Mouse (Mus musculus): Measurements from ENCODE around the gene Ankrd49.

Gene Ankrd49

DNA sequence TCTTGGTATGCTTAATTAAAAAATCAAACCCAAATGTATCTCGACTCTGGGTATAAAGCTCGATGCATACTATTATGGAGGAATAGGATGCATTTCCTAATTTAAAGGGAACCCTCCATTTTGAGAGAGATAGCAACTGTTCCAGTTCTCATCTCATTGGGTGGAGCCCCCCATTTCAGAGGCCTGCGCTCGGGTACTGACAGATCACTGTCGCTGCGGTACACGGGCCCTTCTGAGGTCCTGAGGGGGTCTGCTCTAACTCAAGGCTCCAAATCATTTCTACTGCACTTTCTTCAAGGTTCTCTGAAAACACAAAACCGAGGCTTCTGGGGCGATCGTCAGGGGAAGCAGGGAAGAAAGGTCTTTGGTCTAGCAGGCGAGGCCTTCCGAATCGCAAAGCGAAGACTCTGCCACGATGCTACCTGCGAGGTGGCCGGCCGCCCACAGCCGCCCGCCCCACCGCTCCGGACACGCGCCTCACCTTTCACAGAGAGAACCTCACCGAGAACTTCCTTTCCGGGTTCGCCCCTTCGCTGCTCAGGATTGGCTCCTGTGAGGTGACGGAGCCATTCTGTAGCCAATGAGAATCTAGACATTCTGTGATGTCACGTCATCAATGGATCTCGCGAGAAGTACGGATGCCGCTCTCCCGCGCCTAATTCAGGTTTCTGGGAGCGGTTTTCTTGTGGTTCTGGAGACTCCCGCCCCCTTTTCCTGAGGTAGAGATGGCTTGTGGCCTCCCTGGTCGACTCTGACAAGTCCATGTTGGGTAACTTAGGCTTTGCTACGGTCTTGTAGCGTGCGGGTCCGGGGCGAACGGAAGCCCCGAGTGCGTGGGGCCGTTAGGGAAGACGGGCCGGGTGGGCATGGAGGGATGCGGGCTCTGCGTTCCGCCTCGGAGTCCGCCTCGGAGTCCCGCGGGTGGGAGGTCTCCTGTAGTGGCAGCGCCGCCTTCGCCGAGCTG is at the start of gene Ankrd49, which contains the start of gene Mre11a:
Gene Ankrd49 (minus strand): TSS at position 818 of the 964 bp plus-strand sequence.
Gene Mre11a (plus strand): TSS at position 616 of the 964 bp plus-strand sequence.
- peak; percentile 95 for DNase-seq

- no peak for DNase-seq
Measured at GRCm38 (mm10) chr9:14832046-14832445, 47.4 kb upstream of the Ankrd49 start.

GRCm38 (mm10) chr9:14827875-14828274 is 43.2 kb upstream of the Ankrd49 start:
- DNase-seq: no peak

- DNase-seq: no peak
Measured at GRCm38 (mm10) chr9:14824840-14825239, 40.2 kb upstream of the Ankrd49 start.

GRCm38 (mm10) chr9:14821396-14821795 is 36.7 kb upstream of the Ankrd49 start:
- no peak for DNase-seq

DNA sequence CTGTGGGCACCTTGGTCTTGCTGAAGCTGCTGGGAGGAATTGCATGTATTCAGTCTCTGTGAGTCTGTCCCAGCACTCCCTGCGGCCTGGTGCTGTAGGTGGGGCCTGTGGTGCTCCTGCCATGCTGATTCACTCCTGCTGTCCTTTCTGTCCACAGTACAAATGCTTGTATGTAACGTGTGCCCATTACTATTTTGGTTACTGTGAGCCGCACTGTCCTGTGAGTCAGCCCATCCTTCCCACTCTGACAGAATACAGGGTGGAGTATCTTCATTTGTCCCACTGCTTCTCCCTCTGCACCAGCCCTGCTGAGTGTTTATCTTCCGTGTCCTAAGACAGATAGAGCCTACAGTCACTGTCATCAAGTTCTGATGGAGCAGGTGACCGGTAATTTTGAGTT is 25.5 kb upstream of the Ankrd49 start:
- DNase-seq: no peak

DNA sequence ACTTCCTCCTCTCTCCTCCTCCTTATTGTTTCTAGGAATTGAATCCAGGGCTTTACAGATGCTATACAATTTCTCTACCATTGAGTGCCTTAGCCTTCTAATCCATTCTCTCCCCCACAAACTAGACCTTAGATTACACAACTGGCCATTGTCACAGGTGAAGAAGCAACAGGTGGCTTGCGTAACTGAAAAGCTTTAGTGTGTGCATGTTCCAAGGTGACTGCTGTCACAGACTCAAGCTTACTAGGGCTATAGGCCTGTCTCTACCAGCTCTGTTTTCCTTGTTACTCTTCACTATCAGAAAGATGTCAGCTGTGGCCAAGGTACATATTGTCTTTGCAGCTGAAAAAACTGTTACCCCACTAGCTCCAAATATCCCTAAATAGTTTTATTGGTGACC is 22.1 kb upstream of the Ankrd49 start:
- no peak for DNase-seq

- no peak for DNase-seq
Measured at GRCm38 (mm10) chr9:14805714-14806113, 21.1 kb upstream of the Ankrd49 start.

GRCm38 (mm10) chr9:14787356-14787755 is 2.7 kb upstream of the Ankrd49 start:
- DNase-seq: no peak

DNA sequence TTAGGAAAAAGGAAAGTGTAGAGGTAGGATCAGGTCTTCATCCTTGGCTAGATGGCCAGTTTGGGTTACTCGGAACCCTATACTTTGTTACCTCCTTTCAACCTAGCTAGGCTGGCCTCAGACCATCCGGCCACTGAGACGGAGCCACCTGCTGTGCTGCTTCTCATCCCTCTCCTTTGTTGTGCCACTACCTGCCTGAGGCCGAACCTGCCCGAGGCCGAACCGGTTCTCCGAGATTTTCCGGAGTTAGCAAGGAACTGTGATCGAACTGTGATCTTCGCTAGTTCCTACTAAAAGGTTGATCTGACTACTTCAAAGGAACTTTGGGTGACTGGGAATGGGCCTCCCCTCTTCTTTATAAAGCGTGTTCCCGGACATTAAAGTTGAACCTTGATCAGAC is 6.3 kb downstream of the Ankrd49 start:
- no peak for DNase-seq

DNA sequence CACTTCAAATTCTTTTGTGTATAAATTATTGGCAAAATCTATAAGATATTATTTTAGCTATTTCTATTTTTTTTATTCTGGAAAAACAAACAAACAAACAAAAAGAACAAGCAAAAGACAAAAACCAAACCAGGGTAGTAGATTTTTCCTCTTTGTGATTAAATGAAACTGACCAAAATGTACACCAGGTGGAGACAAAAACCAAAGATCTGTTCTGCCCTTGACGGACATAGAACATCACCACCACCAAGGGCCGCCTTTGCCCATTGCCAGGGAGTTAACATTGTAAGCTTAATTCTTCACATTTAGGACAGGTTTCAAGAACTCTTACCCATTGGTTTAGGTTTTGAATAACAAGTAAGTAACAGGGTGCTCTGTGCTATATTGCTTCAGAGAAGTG is 10.8 kb downstream of the Ankrd49 start:
- DNase-seq: no peak

DNA sequence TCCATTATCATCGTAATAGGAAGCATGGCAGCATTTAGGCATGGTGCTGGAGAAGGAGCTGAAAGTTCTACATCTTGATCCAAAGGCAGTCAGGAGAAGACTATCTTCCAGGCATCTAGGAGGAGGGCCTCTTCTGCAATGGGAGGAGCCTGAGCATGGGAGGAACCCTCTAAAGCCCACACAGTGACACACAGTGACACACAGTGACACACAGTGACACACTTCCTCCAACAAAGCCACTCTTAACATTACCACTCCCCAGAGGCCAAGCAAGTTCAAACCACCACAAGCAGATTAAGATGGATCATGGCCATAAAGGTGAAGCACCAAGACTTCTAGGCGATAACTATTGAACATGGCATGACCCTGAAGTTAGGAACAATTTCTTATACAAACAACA is 12.6 kb downstream of the Ankrd49 start:
- no peak for DNase-seq

DNA sequence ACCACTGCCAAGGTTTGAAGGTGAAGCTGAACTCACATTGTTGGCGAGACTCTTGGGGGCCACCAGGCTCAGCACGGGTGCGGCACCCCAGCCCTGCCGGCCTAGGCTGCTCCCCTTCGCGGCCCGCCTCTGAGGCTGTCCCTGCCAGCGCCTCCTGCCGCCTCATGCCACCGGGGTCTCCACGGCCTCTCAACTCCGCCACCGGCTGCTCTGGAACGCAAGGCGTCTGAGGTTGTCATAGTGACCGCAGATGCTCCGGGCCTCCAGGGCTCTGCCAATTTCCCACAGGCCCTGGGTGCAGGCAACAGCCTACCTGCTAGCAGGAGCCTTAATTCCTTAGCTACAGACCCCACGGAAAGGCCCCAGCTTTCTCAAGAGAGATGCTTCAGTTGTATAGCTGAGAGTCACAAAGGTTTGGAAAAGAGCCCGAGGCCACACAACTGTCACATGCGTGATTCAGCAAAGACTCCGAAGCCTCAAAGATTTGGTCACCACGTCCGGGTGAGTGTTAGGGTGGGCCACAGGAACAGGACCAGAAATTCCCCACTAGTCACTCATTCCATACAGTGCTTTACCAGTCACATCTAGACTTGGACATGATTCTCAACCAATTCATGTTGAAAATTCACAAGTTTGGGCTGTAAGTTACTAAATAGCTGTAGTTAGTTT is 13.7 kb downstream of the Ankrd49 start, which contains the start of gene 1700012B09Rik:
Gene 1700012B09Rik (minus strand): TSS at position 228 of the 669 bp plus-strand sequence.
- DNase-seq: no peak

DNA sequence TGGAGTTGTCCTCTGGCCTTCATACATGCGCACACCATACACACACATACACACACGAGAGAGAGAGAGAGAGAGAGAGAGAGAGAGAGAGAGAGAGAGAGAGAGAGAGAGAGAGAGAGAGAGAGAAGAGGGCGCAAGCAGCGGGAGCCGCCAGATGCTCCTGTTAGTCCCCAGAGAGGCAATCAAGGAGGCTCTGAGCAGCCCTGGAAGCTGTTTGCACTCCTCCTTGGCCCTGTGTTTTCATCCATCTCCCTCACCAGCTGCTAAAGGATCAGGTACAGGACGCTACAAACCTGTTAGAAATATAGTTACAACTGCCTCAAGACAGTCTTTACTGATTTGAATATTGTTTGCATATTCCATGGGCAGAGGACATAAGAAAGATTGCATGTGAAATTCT is 14.8 kb downstream of the Ankrd49 start:
- DNase-seq: no peak

DNA sequence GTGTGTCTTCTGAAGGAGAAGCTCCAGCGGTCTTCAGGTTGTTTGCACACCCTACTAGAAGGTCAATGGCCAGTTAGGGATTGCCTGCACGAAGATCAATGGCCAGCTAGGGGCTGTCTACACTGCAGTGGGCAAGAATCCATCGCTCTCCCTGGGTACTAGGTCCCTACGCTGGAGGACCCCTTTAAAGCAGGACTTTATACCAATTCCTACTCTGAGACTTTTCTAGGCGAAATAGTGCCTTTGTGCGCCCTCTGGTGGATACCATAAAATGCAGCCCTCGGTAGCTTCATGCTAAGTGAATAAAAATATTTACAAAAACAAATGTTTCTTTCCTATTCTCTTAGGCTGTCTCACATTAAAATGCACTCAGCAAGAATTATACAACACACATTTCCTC is 19.9 kb downstream of the Ankrd49 start:
- peak; percentile 68 for DNase-seq

DNA sequence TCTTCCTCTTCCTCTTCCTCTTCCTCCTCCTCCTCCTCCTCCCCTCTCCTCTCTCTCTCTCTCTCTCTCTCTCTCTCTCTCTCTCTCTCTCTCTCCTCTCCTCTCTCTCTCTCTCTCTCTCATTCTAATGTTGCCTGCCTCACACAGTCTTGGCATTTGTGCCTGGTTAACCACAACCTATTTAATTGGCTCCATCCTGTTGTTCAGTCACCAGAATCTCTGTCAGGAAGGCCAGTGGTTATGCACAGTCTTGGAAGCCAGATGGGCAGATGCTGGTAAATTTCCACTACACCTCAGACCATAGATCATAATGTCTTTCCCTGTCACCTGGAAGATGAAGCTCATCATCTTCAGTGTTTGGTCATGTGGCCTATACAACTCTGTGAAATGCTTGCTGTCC is 25.4 kb downstream of the Ankrd49 start:
- no peak for DNase-seq

DNA sequence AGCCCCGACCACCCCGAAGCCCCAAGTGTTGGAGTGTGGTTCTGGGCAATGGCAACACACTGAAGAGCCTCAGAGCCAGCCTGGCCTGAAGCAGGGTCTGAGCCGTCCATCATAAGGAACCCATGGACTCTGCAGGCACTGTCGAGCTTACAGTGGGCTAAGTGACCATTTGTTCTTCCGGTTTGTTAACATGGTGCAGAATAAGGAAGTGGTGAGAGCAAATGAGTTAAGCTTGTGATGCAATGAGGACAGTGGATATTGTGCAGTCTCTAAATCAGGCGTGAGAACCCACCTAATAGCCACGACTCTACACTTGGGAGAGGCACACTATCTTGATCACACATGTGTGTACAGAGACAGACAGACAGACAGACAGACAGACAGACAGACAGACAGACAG is 26.1 kb downstream of the Ankrd49 start:
- no peak for DNase-seq

GRCm38 (mm10) chr9:14754469-14754868 is 30.2 kb downstream of the Ankrd49 start:
- no peak for DNase-seq

DNA sequence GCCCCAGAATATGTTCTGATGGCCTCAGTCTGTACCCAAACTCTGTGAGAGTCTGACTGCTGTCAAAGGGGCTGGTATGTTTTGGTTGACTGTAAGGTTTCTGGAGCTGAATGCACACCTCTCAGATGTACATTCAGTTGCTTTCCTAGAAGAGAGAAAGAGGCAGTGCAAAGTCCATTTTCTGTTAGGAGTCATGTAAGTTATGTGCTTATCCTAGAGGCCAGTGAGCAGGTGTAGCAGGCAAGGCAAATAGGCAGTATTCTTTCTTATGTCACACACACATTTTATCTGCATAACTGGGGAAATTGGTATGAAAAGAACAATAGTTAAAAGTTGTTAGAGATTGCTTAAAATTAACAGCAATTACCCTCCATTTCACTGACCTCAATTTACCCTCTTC is 30.7 kb downstream of the Ankrd49 start:
- no peak for DNase-seq

- peak; percentile 74 for DNase-seq
Measured at GRCm38 (mm10) chr9:14752001-14752522, 32.6 kb downstream of the Ankrd49 start, which contains the start of gene Fut4. Gene Fut4, minus strand, starts transcription at chr9:14752393.

DNA sequence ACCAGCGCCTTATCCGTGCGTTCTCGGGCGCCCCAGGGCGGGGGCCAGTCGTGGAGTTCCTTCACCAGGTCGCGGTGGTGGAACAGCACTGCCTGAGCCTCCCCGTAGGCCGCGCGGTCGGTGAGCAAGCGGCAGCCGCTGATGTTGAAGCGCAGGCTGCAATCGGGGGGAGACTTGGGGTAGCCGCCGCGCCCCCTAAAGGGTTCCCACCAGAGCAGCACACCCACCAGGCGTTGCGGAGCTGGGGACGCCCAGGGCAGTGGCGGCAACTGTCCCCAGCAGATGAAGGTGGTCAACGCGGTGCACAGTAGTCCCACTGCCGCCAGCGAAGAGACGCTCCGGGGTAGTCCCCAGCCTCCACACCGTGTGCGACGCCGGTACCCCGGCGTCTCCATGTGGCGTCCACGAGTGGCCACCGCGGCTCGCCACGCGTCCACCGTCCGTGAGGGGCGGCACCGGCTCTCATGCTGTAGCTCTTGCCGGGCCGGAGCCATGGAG is 33.1 kb downstream of the Ankrd49 start:
- DNase-seq: peak; percentile 10

GRCm38 (mm10) chr9:14750901-14751502 is 33.7 kb downstream of the Ankrd49 start:
- DNase-seq: peak; percentile 22
